Mouse (Mus musculus) forebrain, embryonic 16.5 days (tissue): ENCODE results near the gene Fbxw4. TPM values are rescaled to one million over a fixed set of nuclear protein-coding genes. Genes with fewer than 3 reads are reported as not detected.

Experiments used
- ATAC-seq: fragments of 200-750 bp; cut with Nextera tagmentation; 2 replicates; pipeline ENCODE4 v1.8.0; 2017; ENCODE audit warnings: mild to moderate bottlenecking, moderate library complexity
- H3K27ac ChIP-seq: fragments of 300-500 bp; sonication (generic); 2 replicates; pipeline ENCODE4 v1.5.1; 2014; ENCODE audit warnings: low read length, control low read depth
- H3K27me3 ChIP-seq: fragments of 300-500 bp; sonication (generic); replicated peaks from 2 replicates; pipeline ENCODE4 v1.6.1; 2014; ENCODE audit warnings: low read length; ENCODE audit not compliant: control insufficient read depth, insufficient read depth
- H3K36me3 ChIP-seq: fragments of 300-500 bp; sonication (generic); 2 replicates; pipeline ENCODE4 v1.6.1; 2014; ENCODE audit not compliant: control insufficient read depth, insufficient read depth
- H3K4me1 ChIP-seq: fragments of 300-500 bp; sonication (generic); replicated peaks from 2 replicates; pipeline ENCODE4 v1.6.1; 2014; ENCODE audit warnings: low read length; ENCODE audit not compliant: control insufficient read depth, insufficient read depth
- H3K4me2 ChIP-seq: fragments of 300-500 bp; sonication (generic); 2 replicates; pipeline ENCODE4 v1.6.1; 2014; ENCODE audit warnings: mild to moderate bottlenecking, low read length, control low read depth
- H3K4me3 ChIP-seq: fragments of 300-500 bp; sonication (generic); replicated peaks from 2 replicates; pipeline ENCODE4 v1.5.1; 2014; ENCODE audit warnings: mild to moderate bottlenecking, low read length, control low read depth
- H3K9ac ChIP-seq: fragments of 300-500 bp; sonication (generic); replicated peaks from 2 replicates; pipeline ENCODE4 v1.6.1; 2014; ENCODE audit warnings: low read depth, low read length, control low read depth
- H3K9me3 ChIP-seq: fragments of 300-500 bp; sonication (generic); 2 replicates; pipeline ENCODE4 v1.6.1; 2016; ENCODE audit warnings: low read length; ENCODE audit not compliant: control insufficient read depth
- WGBS: fragments of 180-500 bp; shearing (Covaris S2); extraction: QIAGEN DNeasy Blood & Tissue Kit; methylation state at CpG from one replicate; pipeline ENCODE4 v1.1.7; 2014; 5-methylcytosine and 5-hydroxymethylcytosine counted together
- polyA plus RNA-seq: library from polyadenylated mRNA; unstranded; fragments of >200 nt; fragmentation: Nextera tagmentation; extraction: Ambion mirVana; gene quantifications from 2 replicates; pipeline ENCODE4 v1.2.1, GENCODE M21; 2015

Gene Fbxw4
- polyA plus RNA-seq, 1 experiment from 2014 or later = 5.7 TPM

DNA sequence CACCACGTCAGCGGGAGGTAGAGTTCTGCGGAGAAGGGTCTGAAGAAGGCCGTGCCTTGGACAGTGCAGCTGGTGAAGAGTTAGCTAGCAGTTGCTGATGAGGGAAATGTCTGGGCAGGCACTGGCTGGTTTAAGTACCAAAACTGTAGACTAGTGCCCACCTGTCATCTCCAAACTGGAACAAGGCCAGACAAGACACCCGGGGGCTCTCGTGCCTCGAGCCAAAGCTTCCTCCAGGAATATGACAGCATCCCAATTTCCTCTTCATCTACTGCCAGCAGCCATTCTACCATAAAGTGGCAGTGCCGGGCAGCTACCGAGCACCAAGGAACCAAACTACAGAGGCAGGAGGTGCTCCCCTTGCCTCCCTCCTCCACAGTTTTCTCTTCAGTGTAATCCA, 67.2 kb downstream of the Fbxw4 start:
- ATAC-seq = no peak
- Histone ChIP-seq H3K4me2 (no peak overlapping the region), H3K36me3 (no peaks in the 10 kb centered on the region), H3K4me1 (peaks cover 6% of the 10 kb centered on the region; the same call in 1 of the 2 replicates), H3K27ac (no peak overlapping the region), H3K9me3 (no peaks in the 10 kb centered on the region), H3K9ac (no peak overlapping the region), H3K4me3 (no peak overlapping the region), H3K27me3 (peaks cover 55% of the 10 kb centered on the region)
- WGBS = 74% methylated on average over 9 of the region's 9 CpGs

DNA sequence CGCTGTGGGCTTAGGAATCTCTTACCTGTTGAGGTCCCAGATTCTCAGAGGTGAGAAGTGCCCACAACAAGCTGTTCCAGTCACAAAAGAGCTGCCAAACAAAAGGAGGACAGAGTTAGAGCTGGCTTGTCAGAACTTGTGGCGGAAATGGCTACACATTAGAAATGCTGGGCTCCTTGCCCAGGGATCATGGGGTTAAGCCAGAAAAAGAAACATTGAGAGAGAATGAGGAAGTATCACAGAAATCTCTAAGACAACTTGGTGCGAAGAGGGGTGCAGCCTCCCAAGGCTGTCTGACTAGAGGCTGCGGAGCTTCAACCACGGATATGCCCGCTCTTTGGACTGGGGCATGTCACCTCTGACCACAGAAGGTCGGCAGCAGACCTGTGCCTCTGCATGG, 68.4 kb downstream of the Fbxw4 start:
- H3K27me3 ChIP-seq = peaks cover 44% of the 10 kb centered on the region
- WGBS = 84% methylated on average over 7 of the region's 7 CpGs
- no peak overlapping the region for H3K9ac ChIP-seq
- no peak overlapping the region for H3K27ac ChIP-seq
- no peaks in the 10 kb centered on the region for H3K9me3 ChIP-seq
- no peak overlapping the region for H3K4me3 ChIP-seq
- no peaks in the 10 kb centered on the region for H3K36me3 ChIP-seq
- H3K4me2 ChIP-seq = no peak overlapping the region
- no peak for ATAC-seq
- H3K4me1 ChIP-seq = peaks cover 6% of the 10 kb centered on the region; the same call in 1 of the 2 replicates

GRCm38 (mm10) chr19:45589761-45590160, 70.4 kb downstream of the Fbxw4 start:
- ATAC-seq = no peak
- Histone ChIP-seq H3K4me2 (no peak overlapping the region), H3K4me3 (no peak overlapping the region), H3K36me3 (no peaks in the 10 kb centered on the region), H3K4me1 (no peaks in the 10 kb centered on the region), H3K9ac (no peak overlapping the region), H3K27me3 (peaks cover 44% of the 10 kb centered on the region), H3K9me3 (no peaks in the 10 kb centered on the region), H3K27ac (no peak overlapping the region)
- 94% methylated on average over 6 of the region's 6 CpGs for WGBS

- ATAC-seq = no peak
- no peak overlapping the region for H3K27ac ChIP-seq
- peaks cover 25% of the 10 kb centered on the region for H3K27me3 ChIP-seq
- no peak overlapping the region for H3K4me3 ChIP-seq
- no peaks in the 10 kb centered on the region for H3K9me3 ChIP-seq
- no peak overlapping the region for H3K4me2 ChIP-seq
- 86% methylated on average over 6 of the region's 6 CpGs for WGBS
- H3K36me3 ChIP-seq = no peaks in the 10 kb centered on the region
- no peaks in the 10 kb centered on the region for H3K4me1 ChIP-seq
- H3K9ac ChIP-seq = no peak overlapping the region
Observed at GRCm38 (mm10) chr19:45587509-45588292, 72.4 kb downstream of the Fbxw4 start.

DNA sequence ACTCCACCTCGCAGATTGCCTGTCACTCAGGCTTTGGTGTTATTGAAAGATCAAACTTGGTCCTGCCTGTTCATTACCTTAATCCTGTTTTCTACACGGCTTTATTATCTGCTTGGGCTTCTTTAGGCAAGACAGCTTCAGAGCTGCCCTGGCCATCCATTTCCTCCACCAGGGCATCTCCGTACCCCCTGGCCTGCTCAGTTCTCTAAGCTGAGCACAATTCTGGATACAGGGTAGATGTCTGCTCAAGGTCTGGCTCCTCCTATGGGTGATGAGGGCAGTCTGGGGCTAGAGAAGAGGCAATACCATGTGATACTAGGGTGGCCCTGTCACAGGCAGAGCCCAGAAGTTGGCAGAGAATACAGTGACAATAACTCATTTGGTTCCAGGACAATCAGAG, 73.3 kb downstream of the Fbxw4 start:
- 31% methylated on average over 3 of the region's 3 CpGs for WGBS
- Histone ChIP-seq H3K27me3 (peaks cover 17% of the 10 kb centered on the region), H3K4me1 (no peaks in the 10 kb centered on the region), H3K4me2 (no peak overlapping the region), H3K36me3 (no peaks in the 10 kb centered on the region), H3K4me3 (no peak overlapping the region), H3K9me3 (no peaks in the 10 kb centered on the region), H3K27ac (no peak overlapping the region), H3K9ac (no peak overlapping the region)
- ATAC-seq = no peak

GRCm38 (mm10) chr19:45584856-45585620, 75.1 kb downstream of the Fbxw4 start:
- Histone ChIP-seq H3K4me3 (no peak overlapping the region), H3K4me1 (0 out of 2 replicates have a peak, but pooled peaks cover 2% of the 10 kb centered on the region), H3K27me3 (peaks cover 12% of the 10 kb centered on the region), H3K4me2 (no peak overlapping the region), H3K27ac (no peak overlapping the region), H3K9me3 (peaks cover 3% of the 10 kb centered on the region; the same call in 1 of the 2 replicates), H3K9ac (no peak overlapping the region), H3K36me3 (no peaks in the 10 kb centered on the region)
- ATAC-seq = no peak
- WGBS = 51% methylated on average over 9 of the region's 9 CpGs

- Histone ChIP-seq H3K9me3 (peaks cover 3% of the 10 kb centered on the region; the same call in 1 of the 2 replicates), H3K4me1 (0 out of 2 replicates have a peak, but pooled peaks cover 2% of the 10 kb centered on the region), H3K9ac (no peak overlapping the region), H3K27me3 (peaks cover 12% of the 10 kb centered on the region), H3K27ac (no peak overlapping the region), H3K4me3 (no peak overlapping the region), H3K36me3 (no peaks in the 10 kb centered on the region), H3K4me2 (no peak overlapping the region)
- ATAC-seq = no peak
- WGBS = 87% methylated on average over 6 of the region's 6 CpGs
Observed at GRCm38 (mm10) chr19:45583136-45583535, 77.0 kb downstream of the Fbxw4 start.

- no peak overlapping the region for H3K4me3 ChIP-seq
- H3K4me2 ChIP-seq = no peak overlapping the region
- no peak overlapping the region for H3K9ac ChIP-seq
- no peak for ATAC-seq
- 16% methylated on average over 8 of the region's 8 CpGs for WGBS
- H3K9me3 ChIP-seq = peaks cover 3% of the 10 kb centered on the region; the same call in 1 of the 2 replicates
- 0 out of 2 replicates have a peak, but pooled peaks cover 2% of the 10 kb centered on the region for H3K4me1 ChIP-seq
- H3K36me3 ChIP-seq = peaks cover 4% of the 10 kb centered on the region
- H3K27ac ChIP-seq = no peak overlapping the region
- peaks cover 12% of the 10 kb centered on the region for H3K27me3 ChIP-seq
Observed at GRCm38 (mm10) chr19:45582161-45582560, 78.0 kb downstream of the Fbxw4 start.

- no peak overlapping the region for H3K4me3 ChIP-seq
- peaks cover 3% of the 10 kb centered on the region; the same call in 1 of the 2 replicates for H3K9me3 ChIP-seq
- no peak overlapping the region for H3K27ac ChIP-seq
- no peak overlapping the region for H3K9ac ChIP-seq
- H3K27me3 ChIP-seq = peaks cover 7% of the 10 kb centered on the region; the same call in 1 of the 2 replicates
- peaks cover 4% of the 10 kb centered on the region for H3K36me3 ChIP-seq
- no peak for ATAC-seq
- 58% methylated on average over 3 of the region's 3 CpGs for WGBS
- no peak overlapping the region for H3K4me2 ChIP-seq
- H3K4me1 ChIP-seq = 0 out of 2 replicates have a peak, but pooled peaks cover 2% of the 10 kb centered on the region
Observed at GRCm38 (mm10) chr19:45581257-45581656, 78.9 kb downstream of the Fbxw4 start.
